In genomic region chr3:144448977-144449376, GRCm38 (mm10) we compare ENCODE assay signal across 31 mouse cellular contexts.
DNase-seq lines count a peak whose midpoint lies in the region; ATAC-seq and TF ChIP-seq lines count a peak whose summit lies in the region.
"Had no signal": no experiment of that assay in that cellular context is flagged by ENCODE, and none has a peak within 500 bp of the region (broad histone marks: within the 10 kb centered on the region; RNA-seq: fewer than 3 reads in every experiment).

No protein-coding gene starts in this region.

- TF ChIP-seq CTCF in C2C12 (IDR thresholded peaks at IDR 0.05; ENCODE audit: control insufficient read depth, insufficient read depth, insufficient read length): no peak
- no peak for TF ChIP-seq CTCF in Patski (IDR thresholded peaks at IDR 0.05)

- H3K27me3 ChIP-seq in C2C12 (ENCODE audit: control insufficient read depth, insufficient read depth, insufficient read length) (no peaks in the 10 kb centered on the region), Patski (no peaks in the 10 kb centered on the region)
- H3K27me3 ChIP-seq in hindbrain, embryonic 10.5 days (ENCODE audit: insufficient read depth, poor library complexity, severe bottlenecking): no peaks in the 10 kb centered on the region
- H3K27me3 ChIP-seq: embryonic facial prominence, embryonic 12.5 days; forebrain, embryonic 15.5 days; heart, embryonic 15.5 days; hindbrain, embryonic 12.5 days; intestine, embryonic 15.5 days; liver, embryonic 12.5 days; megakaryocyte, embryonic 14.5 days; midbrain, embryonic 12.5 days; neural tube, embryonic 13.5 days had no signal

- DNase-seq in Patski (ENCODE audit: low read depth, low spot score) (peak; percentile 33), adipocyte (ENCODE audit: low spot score) (no peak)
- peak; percentile 36 for DNase-seq in adrenal gland, postnatal 25 days
- no peak for DNase-seq in urinary bladder, postnatal 36 days (ENCODE audit: low spot score in 2 of 2)
- DNase-seq in hindbrain, embryonic 10.5 days (ENCODE audit: low spot score): no peak
- DNase-seq: cerebellum, adult 2 months; cerebellum, postnatal 25 days; embryo, embryonic 11 days; gastrocnemius, adult 2 months; kidney, adult 2 months; kidney, postnatal 36 days; layer of hippocampus, postnatal 36 days; left cerebral cortex, postnatal 4 days; liver, postnatal 0 days; lung, postnatal 36 days; right cerebral cortex, postnatal 4 days; thymus, postnatal 4 days had no signal

- no peaks in the 10 kb centered on the region for H3K79me2 ChIP-seq in C2C12 (ENCODE audit: control insufficient read depth, insufficient read depth)

- peaks cover 21% of the 10 kb centered on the region for H3K36me3 ChIP-seq in C2C12 (ENCODE audit: control insufficient read depth, insufficient read depth)
- H3K36me3 ChIP-seq in hindbrain, embryonic 10.5 days: peaks cover 41% of the 10 kb centered on the region
- H3K36me3 ChIP-seq: intestine, embryonic 15.5 days had no signal

- 93% methylated on average over 6 of the region's 6 CpGs for WGBS in hindbrain, embryonic 10.5 days

- no peak overlapping the region for H3ac ChIP-seq in C2C12 (ENCODE audit: control insufficient read depth, insufficient read length, low read depth)

- in situ Hi-C loops in Patski (cut with MboI; ENCODE audit: low pct_unique_long_range_greater_than_20kb): no loop called here

- H3K4me1 ChIP-seq in hindbrain, embryonic 10.5 days (replicated peaks): peaks cover 3% of the 10 kb centered on the region
- H3K4me1 ChIP-seq: embryonic facial prominence, embryonic 12.5 days; intestine, embryonic 15.5 days had no signal

- no peak overlapping the region for H3K4me3 ChIP-seq in C2C12 (ENCODE audit: insufficient read depth, poor library complexity, severe bottlenecking)
- H3K4me3 ChIP-seq in hindbrain, embryonic 10.5 days: no peak overlapping the region
- H3K4me3 ChIP-seq: embryonic facial prominence, embryonic 12.5 days; forebrain, embryonic 10.5 days; forebrain, embryonic 15.5 days; gastrocnemius, adult 2 months; heart, embryonic 15.5 days; hindbrain, embryonic 12.5 days; intestine, embryonic 15.5 days; layer of hippocampus, adult 2 months; liver, embryonic 12.5 days; megakaryocyte, embryonic 14.5 days; midbrain, embryonic 12.5 days; neural tube, embryonic 13.5 days had no signal

- peak; percentile 64 for ATAC-seq in Patski
- ATAC-seq: activated CD4-positive, CD25-positive, alpha-beta regulatory T cell, adult 4 months; forebrain, embryonic 15.5 days; hindbrain, postnatal 0 days; intestine, embryonic 15.5 days; liver, embryonic 12.5 days; liver, postnatal 0 days had no signal

- no peak overlapping the region for H3K27ac ChIP-seq in hindbrain, embryonic 10.5 days
- H3K27ac ChIP-seq: embryonic facial prominence, embryonic 12.5 days; forebrain, embryonic 10.5 days; forebrain, embryonic 15.5 days; gastrocnemius, adult 2 months; heart, embryonic 15.5 days; hindbrain, embryonic 12.5 days; hindbrain, postnatal 0 days; intestine, embryonic 15.5 days; layer of hippocampus, adult 2 months; liver, embryonic 12.5 days; midbrain, embryonic 12.5 days; neural tube, embryonic 13.5 days had no signal

- POLR2A ChIA-PET in Patski (lab: Charles Lee): no interaction called here

- H3K9me3 ChIP-seq in hindbrain, embryonic 10.5 days: no peaks in the 10 kb centered on the region
- H3K9me3 ChIP-seq: embryonic facial prominence, embryonic 12.5 days; forebrain, embryonic 10.5 days; forebrain, embryonic 15.5 days; heart, embryonic 15.5 days; hindbrain, embryonic 12.5 days; intestine, embryonic 15.5 days; liver, embryonic 12.5 days; megakaryocyte, embryonic 14.5 days; midbrain, embryonic 12.5 days; neural tube, embryonic 13.5 days had no signal

- no peaks in the 10 kb centered on the region for H3K79me3 ChIP-seq in C2C12 (ENCODE audit: low read depth)

- CTCF ChIA-PET in Patski (lab: Charles Lee): no interaction called here

TF ChIP-seq in C2C12, 6 proteins besides CTCF, POLR2A, EP300 and RAD21:
- TF ChIP-seq USF1 (IDR thresholded peaks at IDR 0.05; ENCODE audit: low read depth) (peak; percentile 86), MYOG (IDR thresholded peaks at IDR 0.05; ENCODE audit: control insufficient read depth, extremely low read depth, insufficient read length) (no peak), MAX (IDR thresholded peaks at IDR 0.05) (peak; percentile 24), MYOD1 (IDR thresholded peaks at IDR 0.05; ENCODE audit: control insufficient read depth, insufficient read length, low read depth) (no peak)

Comparison
In these comparisons a context has a peak if more than half of its experiments do, and no peak if none do; other contexts are left out.
1. DNase-seq: peak in Patski (single experiment) and adrenal gland, postnatal 25 days (single experiment); none in adipocyte (single experiment), urinary bladder, postnatal 36 days (0 of 2) and hindbrain, embryonic 10.5 days (single experiment).